Mouse (Mus musculus): ENCODE measurements around the gene Inpp5a. TPM values are rescaled to one million over a fixed set of nuclear protein-coding genes. Genes with fewer than 3 reads are reported as not detected.

Inpp5a gene
- total RNA-seq, 2 experiments from 2014 or later, result 80.9 to 101 TPM

DNA sequence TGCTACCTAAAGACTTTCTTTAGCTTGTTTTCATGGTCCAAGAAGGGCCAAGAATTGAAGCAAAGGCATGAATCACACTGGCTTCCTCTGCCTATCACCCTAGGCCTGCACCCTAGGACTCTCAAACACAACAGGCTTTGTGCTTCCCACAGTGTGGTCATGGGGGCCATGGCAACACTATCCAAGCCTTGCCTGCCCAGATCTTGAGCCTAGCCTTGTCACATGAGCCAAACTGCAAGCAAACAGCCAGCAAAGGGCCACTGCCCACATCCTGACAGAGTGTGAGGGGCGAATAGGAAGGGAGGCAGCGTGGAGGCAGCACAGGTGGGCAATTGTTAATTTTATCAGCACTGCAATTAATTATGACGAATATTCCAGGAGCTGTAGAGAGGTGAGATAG is 183.8 kb downstream of the Inpp5a start:
- no peak for DNase-seq (ENCODE audit: low spot score in 2 of 2)

DNA sequence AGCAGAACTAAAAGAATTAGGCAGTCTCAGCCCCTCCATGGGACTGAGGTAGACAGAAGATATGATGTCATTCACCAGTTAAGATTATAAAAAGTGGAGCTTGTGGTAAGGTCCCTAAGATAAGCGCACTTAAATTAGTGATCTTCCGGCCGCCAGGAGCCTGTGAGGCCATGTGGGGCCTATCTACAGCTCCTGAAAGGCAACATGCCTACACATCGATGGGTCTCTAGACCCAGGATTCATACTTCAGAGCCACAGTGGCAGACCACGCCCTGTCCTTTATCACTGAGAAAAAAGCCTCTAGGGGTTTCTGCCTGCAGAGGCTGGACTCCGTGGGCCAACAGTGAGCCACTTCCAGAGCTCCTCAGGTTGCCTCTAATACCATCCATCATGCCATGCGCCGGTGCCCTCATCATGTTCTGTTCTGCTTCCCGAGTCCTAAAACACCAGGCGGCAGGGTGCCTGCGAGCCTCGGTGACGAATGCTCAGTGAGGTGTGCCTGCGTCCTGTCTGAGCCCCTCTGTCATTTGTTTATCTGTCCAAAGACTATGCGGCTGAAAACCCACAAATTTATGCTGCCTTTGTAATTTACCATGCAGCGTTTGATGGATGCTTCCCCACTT is 187.3 kb downstream of the Inpp5a start:
- no peak for DNase-seq (ENCODE audit: low spot score in 2 of 2)

DNA sequence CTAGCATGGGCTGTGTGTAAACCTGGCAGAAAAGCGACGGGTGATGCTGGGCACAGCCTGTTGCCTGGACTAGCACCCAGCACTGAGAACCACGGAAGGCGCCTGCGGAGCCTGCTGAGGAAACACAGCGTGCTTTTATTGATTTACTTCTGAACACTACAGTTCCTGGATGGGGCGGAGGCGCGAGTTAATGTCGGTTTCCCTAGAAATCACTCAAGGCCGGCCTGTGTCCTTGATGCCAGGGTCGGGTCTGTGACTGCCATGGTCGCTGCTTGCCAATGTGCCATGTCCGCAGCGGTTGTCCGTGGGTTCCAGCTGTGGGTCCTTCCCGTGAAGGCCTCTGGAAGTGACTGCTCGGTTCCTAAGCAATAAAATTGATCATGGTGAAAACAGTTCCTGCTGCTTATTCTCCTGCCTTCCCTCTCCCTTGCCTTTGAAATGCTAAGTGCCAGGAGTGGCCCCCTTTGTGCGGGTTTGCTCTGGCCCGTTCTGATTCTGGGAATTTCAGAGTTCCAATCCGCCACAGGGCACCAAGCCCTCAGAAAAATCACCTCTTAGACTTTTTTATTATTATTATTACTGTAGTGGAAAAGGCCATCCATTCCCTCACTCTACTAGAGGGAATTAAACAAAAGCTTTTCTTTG is 190.5 kb downstream of the Inpp5a start:
- no peak for DNase-seq (ENCODE audit: low spot score in 2 of 2)

DNA sequence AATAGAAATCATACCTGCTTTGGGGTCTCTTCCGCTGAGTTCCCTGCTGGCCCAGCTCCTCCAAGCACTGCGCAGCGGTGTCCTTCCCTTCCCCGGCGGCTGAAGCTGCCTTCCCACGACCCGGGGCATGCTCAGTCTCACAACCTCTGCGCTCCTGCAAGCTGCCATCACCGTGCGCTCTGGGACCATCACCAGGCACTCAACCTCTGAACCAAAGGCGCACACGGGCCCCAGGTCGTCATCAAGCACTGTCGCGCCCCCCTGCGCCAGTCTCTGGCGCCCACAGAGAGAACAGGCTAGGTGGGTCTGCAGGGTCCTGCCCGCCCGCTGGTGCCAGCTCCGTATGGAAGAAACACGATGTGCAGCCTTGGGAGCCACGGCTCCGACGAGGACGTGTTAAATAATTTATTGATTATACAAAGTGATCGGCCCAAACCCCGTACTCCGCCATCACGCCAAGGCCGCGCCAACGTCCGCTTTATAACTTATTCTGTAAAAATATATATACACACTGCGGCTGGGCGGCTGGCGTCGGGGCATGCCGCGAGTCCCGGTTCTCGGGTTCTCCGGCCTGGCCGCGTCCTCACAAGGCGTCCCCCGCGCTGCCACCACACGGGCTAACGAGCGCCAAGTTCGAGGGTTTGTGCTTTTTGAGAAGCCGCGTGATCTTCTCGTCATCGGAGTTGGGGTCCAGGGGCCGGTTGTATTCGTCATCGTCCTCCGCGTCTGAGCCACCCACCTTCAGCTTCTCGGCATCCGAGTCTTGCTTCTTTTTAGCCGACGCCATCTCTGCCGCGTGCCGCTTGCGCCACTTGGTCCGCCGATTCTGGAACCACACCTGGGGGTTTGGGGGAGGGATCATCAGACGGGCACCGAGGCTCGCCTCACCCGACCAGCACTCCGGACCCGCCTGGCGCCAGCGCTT is 192.2 kb downstream of the Inpp5a start:
- no peak for DNase-seq (ENCODE audit: low spot score in 2 of 2)

DNA sequence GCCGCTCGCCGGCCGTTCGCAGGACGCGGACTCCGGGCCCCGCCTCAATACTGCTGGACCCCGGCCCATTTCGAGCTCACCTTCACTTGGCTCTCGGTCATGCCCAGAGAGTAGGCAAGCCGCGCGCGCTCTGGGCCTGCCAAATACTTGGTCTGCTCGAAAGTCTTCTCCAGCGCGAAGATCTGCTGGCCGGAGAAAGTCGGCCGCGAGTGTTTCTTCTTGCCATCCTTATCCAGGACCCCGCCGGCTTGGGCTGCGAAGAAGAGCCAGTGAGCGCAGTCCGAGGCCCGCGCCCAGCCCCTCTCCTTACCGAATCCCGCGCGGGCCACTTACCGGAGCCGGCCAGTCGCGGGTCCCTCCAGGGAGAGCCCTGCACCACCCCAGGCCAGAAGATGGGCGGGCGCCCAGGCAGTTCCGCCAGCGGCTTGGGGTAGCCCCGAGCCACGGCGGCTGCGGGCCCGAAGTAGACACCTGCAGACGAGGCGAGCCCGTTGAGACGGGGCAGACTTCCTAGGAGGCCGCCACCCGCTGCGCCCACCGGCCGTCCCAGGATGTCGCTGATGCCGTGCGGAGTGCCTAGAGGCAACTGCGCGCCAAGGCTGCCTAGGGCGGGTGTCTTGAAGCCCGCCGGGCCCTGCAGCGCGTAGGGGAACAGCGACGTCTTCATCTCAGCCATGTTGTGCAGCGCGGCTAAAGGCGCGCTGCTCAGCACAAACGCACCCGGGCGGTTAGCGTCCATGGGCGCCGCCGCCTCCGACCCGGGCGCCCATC is 193.1 kb downstream of the Inpp5a start:
- DNase-seq (ENCODE audit: low spot score in 2 of 2), result peak in 1 of 2 experiments; percentile 29

DNA sequence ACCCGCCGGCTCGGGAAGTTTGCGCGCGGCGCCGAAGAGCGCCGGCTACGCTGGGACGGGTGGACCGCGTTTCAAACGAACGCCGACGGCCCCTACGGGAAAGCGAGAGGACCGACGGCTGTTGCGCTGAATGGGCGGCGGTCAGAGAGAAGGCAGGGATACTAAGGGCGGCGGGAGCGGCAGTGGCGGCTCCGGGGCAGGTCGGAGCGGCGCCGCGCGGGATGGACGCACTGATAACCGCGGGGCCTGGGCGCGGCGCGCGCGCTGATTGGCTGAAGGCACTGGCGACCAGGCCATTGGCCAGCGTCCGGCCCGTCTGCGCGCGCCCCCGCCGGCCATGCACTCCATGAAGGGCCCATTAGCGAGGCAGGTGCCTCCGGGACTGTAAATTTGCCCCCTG is 193.7 kb downstream of the Inpp5a start, which contains the start of gene Nkx6-2:
Nkx6-2 (minus strand) TSS at position 203 of the 400 bp plus-strand sequence.
- peak; percentile 51 to 58 for DNase-seq (ENCODE audit: low spot score in 2 of 2)

DNA sequence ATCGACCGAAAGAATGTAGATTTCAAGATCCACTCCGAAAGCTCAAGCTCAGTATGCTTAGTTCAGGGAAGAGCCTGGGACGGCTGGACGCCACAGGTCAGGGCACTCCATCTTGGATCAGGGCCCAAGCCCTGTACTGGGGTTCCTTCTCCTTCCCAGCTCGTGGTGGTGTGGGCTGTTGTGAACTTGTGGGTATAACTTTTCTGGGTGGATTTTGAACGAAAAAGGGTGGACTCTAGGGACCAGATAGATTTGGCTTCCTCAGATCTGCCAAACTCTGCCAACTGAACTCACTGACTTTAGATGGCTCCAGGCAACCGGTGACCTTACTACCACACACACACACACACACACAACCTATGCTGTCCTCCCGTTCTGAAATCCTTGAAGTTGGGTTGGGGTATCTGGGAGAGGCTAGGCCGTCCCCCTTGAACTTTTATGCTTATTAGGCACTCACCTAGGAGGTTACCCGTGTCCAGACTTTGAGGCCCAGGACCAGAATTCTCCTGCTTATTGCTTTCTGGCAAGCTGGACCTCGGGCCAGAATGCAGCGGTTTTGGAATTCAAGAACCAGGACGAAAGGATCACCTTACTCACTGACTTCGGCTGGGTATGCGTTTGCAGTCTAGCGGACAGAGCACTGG is 194.3 kb downstream of the Inpp5a start:
- no peak for DNase-seq (ENCODE audit: low spot score in 2 of 2)

DNA sequence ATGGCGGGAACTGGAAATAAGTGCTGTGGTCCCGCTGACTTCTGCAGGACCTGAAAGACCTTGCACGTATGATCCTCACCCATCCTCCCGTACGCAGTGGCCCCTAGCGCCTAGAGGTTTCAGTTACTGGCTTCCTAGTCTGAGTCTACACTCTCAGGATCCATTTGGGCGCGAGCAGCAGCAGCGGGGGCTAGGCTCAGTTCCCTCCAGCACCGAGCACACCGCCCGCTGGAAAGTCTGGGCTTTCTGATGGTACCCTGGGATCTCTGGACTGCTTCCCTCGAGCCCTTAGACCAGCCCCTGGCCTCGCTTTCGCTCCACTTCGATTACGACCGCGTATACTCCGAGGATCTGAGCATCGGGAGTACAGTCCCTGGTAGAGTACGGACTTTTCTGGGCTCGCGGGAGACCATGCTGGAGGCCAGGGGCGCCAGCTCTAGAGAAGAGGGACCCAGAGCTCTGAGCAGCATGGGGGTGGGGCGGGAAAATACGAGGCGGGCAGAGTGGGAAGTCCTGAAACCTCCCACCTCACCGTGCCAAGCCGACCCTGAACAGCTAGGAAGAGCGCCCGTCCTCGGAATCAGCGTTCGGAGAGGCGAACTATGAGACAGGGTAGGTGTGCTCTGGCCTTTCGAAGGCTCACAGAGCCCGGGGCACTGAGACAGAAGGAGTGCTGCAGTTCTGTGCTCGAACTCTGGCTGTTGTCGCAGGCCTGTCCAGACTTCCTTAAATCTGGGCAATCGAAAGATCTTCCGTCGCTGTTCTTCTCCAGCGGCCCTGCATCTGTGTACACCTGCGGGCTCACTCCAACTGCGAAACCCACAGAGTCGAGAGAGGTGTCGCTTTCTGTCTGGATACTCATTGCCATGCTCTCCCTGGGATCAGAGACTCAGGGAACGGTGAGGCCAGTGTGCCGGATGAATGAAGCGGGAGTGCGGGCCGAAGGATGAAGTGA is 195.6 kb downstream of the Inpp5a start:
- no peak for DNase-seq (ENCODE audit: low spot score in 2 of 2)

DNA sequence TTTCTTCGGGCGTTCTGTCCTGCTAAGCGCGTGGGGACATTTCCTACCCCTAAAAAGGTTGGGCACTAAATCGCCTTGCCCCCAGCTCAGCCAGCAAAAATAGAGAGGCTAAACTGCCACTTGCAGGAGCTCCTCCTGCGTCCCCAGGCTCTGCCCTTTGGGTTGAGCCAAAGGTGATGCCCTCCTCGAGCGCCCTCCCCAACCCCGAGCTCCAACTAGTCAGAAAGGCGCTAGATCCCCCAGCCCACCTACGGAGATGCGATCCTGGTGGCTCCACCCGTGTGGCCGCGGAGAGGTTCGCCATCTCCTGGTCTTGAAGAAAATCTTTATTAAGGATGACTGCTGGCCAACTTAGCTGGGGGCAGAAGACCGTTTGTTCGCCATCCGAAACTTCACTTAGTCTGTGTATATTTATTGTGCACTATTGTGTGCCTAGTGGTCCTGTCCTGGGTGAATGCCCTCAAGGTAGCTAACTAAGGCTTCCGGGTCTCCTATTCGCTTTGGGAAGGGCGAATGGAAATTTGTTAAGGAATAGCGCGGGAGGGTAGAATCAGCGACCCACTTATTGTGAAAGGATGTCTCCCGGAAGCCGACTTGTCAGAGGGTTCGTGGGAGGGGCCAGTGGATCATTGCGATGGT is 196.4 kb downstream of the Inpp5a start:
- no peak for DNase-seq (ENCODE audit: low spot score in 2 of 2)

DNA sequence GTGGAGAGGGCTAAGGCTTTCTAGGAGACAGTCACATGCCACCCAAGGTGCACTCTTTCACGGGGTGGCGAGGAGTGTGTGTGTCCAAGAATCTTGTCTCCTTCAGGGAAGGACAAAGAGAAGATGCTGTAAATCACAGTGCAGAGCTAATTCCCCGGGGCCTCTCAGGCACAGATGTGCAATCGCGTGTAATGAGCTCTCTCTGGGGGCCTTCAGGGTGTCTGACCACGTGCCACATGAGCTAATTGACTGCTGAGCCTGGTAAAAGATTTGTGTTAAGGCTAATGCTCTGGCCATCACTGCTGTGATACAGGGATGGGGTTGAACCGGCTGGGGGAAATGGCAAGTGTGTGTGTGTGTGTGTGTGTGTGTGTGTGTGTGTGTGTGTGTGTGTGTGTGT is 199.0 kb downstream of the Inpp5a start:
- no peak for DNase-seq (ENCODE audit: low spot score in 2 of 2)

DNA sequence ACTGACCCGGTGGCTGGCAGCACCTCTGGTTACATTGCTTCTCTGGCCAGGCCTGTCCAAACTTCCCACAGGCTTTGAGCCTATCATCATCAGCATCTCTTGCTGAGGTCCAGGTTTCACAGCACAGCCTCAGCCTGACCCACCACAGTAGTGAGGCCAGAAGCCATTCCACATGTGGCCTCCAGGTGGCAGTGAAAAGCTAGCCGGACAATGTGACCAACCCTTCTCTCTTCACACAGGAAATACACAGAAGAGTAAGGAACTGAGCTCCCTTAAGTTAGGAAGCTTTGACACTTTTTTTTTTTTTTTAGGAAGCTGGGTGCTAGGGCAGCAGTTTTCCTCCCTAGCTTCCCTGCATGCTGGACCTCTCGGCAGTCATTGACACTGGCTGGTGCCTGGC is 201.4 kb downstream of the Inpp5a start:
- peak; percentile 28 to 38 for DNase-seq (ENCODE audit: low spot score in 2 of 2)

DNA sequence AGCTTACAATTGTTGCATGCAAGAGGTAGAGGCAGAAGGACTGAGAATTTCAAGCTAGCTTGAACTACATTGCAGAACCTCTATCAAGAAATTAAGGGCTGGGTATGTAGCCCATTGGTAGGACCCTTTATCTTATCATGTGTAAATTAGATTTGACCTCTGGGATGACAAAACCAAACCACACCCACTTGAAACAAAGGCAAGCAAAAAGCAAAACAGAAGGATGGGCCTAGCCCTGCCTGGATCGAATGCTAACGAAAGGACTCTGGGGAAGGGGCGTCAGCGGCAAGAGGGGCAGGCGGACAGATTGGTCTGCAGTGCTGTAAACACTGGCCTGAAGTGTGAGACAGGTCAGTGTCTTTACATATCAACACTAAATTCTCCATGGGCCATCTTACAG is 202.4 kb downstream of the Inpp5a start:
- no peak for DNase-seq (ENCODE audit: low spot score in 2 of 2)

DNA sequence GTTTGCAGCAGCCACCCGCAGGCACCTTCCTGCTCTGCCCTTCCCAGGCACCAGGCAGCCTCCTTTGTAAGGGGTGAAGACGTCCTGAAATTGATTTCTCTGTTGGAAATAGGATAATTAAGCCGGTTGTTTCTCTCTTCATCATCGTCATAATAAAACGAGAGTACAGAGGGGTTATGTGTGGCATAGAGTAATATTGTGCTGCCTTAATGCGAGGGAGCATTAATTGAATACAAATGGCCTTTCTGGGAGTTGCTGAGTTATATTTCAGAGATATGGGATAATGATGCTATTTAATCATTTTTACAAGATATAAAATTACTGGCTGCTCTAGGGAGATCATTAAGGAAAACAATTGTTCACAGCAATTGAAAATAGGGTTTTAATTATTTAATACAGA is 206.4 kb downstream of the Inpp5a start:
- DNase-seq (ENCODE audit: low spot score in 2 of 2), result no peak

DNA sequence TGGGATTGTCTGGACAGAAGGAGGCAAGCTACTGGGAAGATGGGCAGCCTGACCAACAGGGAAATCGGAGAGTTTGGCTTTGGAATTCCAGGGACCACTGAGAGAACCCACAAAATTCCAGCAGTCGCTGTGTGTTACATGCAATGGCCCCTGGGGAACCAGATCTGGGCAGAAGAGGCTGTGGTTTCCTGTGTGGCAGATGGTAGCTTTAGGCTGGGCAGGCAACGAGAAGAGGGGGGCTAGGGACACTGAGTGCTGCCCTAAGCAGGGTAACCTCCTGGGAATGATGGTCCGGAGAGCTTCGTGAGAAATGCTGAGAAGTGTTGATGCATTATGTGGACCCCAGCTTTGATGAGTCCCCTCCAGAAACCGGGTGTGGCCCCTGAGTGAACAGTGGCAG is 207.0 kb downstream of the Inpp5a start:
- no peak for DNase-seq (ENCODE audit: low spot score in 2 of 2)

DNA sequence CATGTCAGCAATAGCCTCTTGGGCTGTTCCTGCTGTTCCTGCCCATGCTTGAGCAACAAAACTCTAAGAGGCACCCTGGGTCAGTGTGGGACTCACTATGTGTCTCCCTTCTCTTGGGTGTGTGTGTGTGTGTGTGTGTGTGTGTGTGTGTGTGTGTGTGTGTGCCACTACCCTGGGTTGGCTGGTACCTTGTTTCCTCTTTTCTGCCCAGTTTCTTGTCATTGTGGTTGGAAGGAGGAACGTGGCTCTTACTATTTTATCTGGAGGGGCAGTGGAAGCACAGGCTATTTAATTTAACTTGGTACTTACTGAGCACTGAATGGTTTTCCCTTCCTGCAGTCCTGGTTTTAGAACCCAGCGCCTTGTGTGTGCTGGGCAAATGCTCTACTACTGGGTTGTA is 221.4 kb downstream of the Inpp5a start:
- DNase-seq (ENCODE audit: low spot score in 2 of 2), result no peak

DNA sequence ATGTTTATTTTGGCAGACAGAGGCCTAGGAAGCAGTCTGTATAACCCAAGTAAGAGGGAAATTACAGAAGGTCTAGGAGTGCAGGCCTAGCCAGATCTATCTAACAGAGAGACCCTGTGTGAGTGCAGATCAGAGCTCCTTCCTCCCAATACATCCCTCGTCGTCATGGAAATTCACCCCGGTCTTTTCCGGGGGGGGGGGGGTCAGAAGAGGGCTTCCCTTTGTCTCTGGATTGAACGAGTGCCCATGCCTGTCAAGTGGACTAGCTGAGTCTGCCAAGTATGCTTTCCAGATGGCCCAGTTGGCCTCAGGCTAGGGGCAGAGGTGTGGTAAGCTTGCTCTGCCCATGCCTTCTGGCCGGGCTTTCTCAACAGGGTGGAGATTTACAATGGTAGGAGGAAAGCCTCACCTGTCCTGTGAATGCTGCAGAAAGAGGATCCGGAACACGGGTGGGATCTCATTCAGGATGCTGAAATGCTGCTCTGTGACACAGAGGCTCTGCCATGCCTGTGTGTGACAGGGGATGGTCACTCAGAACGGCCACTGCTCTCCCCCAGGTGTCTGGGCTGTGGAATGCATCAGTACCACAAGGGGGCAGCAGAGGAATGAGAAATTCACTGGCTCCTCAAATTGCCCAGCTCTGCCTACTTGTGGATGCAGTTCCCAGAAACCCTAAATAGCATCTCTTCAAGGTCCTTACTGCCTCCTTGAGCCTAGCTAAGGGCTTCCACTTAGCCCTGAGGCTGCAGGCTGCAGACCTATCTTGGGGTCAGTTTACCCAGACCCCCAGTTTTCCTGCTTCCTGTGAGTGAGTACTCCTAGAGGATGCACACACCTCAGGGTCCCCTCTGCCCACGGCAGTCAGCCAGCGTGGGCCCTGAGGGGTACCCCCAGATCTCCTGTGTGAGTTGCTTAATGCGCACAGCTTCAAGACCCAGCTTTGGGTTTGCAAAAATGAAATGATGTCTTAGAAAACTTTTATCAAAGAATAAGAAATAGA is 227.2 kb downstream of the Inpp5a start:
- peak; percentile 51 to 55 for DNase-seq (ENCODE audit: low spot score in 2 of 2)

DNA sequence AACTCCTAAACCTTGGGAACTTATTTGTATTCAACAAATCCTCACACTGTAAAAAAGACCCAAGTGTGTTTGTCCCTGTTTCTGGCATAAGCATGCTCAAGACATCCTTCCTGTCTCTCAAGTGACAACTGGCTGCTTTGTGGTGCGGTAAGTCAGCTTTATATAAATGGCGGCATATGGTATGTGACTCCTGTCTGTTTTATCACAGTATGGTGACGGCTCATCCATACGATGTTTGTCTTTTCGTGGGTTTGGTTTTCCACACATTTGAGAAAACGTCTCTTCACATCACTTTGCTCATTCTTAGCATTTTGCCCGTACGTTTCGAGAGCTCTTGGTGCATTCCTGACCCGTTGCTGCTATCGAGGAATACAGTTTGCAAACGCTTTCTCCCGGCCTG is 233.7 kb downstream of the Inpp5a start:
- DNase-seq (ENCODE audit: low spot score in 2 of 2), result no peak

DNA sequence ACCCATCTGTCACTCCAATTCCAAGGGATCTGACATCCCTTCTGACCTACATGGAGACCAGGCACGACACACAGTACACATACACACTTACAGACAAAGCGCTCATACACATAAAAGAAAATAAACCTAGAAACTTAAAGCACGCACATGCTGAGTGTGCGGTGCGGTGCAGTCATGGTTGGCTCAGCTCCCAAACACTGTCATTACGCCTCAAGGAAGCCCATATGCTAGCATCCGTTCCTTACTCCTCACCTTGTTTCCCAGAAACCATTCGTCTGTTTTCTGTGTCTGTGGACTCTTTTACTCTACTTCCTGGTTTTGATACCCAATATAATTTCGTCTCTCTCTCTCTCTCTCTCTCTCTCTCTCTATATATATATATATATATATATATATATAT is 236.2 kb downstream of the Inpp5a start:
- DNase-seq (ENCODE audit: low spot score in 2 of 2), result no peak
